Mouse (Mus musculus): ENCODE results near the gene Gm7029. TPM values are rescaled to one million over a fixed set of nuclear protein-coding genes. Genes with fewer than 3 reads are reported as not detected.

Gm7029 gene
- total and polyA plus RNA-seq, 3 experiments, result not detected

DNA sequence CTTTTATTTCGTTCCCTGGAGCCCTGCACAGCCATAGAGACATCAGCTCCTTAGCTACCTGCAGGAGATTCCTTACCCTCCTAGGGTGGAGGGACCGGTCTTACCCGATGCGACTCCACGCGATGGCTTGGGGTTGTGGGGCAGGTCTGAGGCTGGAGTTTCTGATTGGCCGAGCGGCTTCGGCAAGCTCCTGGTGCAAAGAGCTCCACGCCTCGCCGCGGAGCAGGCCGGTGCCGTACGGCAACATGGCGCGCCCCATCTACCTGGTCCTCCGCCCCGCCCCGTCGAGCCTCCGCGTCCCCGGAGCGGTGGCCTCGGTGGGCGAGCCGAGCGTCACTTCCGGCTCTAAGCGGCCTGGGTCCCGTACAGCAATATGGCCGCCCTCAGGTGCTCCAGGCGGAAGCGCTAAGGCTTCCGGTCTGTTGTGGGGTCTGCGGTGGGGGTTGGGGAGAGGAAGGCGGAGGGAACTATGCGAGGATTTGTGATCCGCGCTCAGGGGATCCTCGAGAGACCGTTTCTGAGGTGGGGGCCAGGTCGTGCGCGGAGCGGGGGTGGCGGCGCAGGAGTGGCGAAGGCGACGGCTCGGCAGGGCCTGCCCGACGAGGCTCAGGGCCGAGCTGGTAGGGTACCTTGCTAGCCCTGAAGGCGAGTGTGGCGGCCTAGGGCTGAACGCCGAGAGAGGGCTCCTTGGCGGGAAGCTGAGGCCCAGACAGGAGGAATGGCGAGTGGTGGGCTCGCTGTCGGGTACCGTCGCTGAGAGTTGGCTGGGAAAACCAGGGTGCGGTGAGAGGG, 35.6 kb downstream of the Gm7029 start, which contains the start of gene Daxx (continued):
- no peak for TF ChIP-seq RAD21 (IDR thresholded peaks at IDR 0.05; ENCODE audit: low read depth, low read length)
- TF ChIP-seq BHLHE40 (IDR thresholded peaks at IDR 0.05; ENCODE audit: borderline replicate concordance, low read depth, low read length), result no peak
- TF ChIP-seq MYB (IDR thresholded peaks at IDR 0.05; ENCODE audit: low read depth, low read length), result no peak
- TF ChIP-seq TCF12 (IDR thresholded peaks at IDR 0.05; ENCODE audit: low read depth, low read length), result peak; percentile 41; the same call in 1 of the 2 replicates
- no peak for TF ChIP-seq CTCF (IDR thresholded peaks at IDR 0.05 in 2 of 3, conservative IDR thresholded peaks at IDR 0.05 in 1 of 3; ENCODE audit: control insufficient read depth in 1 of 3, insufficient read depth in 1 of 3, low read depth in 2 of 3, low read length in 3 of 3, poor library complexity in 1 of 3, severe bottlenecking in 1 of 3)
- TF ChIP-seq MAZ (IDR thresholded peaks at IDR 0.05; ENCODE audit: low read depth, low read length), result peak; percentile 85
- peak; percentile 75; the same call in 1 of the 2 replicates for TF ChIP-seq MAX (IDR thresholded peaks at IDR 0.05; ENCODE audit: low read length)
- peak; percentile 64; the same call in 1 of the 2 replicates for TF ChIP-seq POLR2AphosphoS2 (IDR thresholded peaks at IDR 0.05; ENCODE audit: low read length)
- TF ChIP-seq TBP (IDR thresholded peaks at IDR 0.05; ENCODE audit: low read depth, low read length), result no peak; the same call in 1 of the 2 replicates
- peak; percentile 80 for TF ChIP-seq CHD2 (IDR thresholded peaks at IDR 0.05; ENCODE audit: low read length)
- no peak for TF ChIP-seq ZKSCAN1 (IDR thresholded peaks at IDR 0.05; ENCODE audit: low read depth, low read length)
- TF ChIP-seq ZNF384 (IDR thresholded peaks at IDR 0.05; ENCODE audit: low read depth, low read length), result no peak
- TF ChIP-seq ZMIZ1 (IDR thresholded peaks at IDR 0.05; ENCODE audit: low read depth, low read length), result peak; percentile 82; the same call in 1 of the 2 replicates
- peak; percentile 73 for TF ChIP-seq ETS1 (IDR thresholded peaks at IDR 0.05; ENCODE audit: low read depth, low read length)
- TF ChIP-seq NRF1 (IDR thresholded peaks at IDR 0.05; ENCODE audit: insufficient read depth, low read depth, low read length, poor library complexity, severe bottlenecking), result peak; percentile 57
- TF ChIP-seq MYC (IDR thresholded peaks at IDR 0.05; ENCODE audit: low read depth, low read length), result peak; percentile 68; the same call in 1 of the 2 replicates
- no peak for TF ChIP-seq USF1 (IDR thresholded peaks at IDR 0.05; ENCODE audit: low read depth, low read length)

DNA sequence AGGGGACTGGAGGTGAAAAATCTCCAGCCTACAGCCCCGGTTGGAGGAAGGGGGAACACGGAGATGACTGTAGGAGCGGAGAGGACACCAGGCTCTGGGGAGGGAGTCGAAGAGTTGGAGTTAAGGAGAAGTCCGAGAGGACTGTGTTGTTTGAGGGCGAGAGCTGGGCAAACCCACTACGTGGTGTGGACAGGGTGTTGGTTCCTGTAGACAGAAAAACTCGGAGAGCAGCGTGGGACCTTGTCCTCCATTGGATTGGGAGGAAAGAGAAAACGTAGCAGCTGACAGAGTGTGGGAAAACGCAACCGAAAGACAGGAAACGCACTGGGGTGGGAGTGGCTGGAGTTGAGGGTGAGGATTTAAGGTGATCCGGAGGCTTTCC, 36.2 kb downstream of the Gm7029 start:
- H3K4me3 ChIP-seq (ENCODE audit: control insufficient read depth in 1 of 2, insufficient read depth in 1 of 2, low read depth in 2 of 2, low read length in 2 of 2), result peak overlapping the region; percentile 76 to 90
- peaks cover 0 to 13% of the 10 kb centered on the region in 2 experiments for H3K36me3 ChIP-seq (ENCODE audit: control insufficient read depth in 1 of 2, insufficient read depth in 2 of 2, low read length in 2 of 2)
- peaks cover 0 to 14% of the 10 kb centered on the region in 2 experiments; a peak in 2 of 4 replicates for H3K4me1 ChIP-seq (ENCODE audit: control insufficient read depth in 1 of 2, insufficient read depth in 2 of 2, low read length in 2 of 2)
- H3K27me3 ChIP-seq (ENCODE audit: control insufficient read depth in 1 of 2, insufficient read depth in 2 of 2, low read length in 2 of 2), result no peaks in the 10 kb centered on the region
- peak overlapping the region; percentile 75 for H3K27ac ChIP-seq (ENCODE audit: control insufficient read depth, low read depth, low read length)
- peak overlapping the region; percentile 91 for H3K9ac ChIP-seq (ENCODE audit: control insufficient read depth, low read depth, low read length, poor library complexity, severe bottlenecking)
- no peaks in the 10 kb centered on the region for H3K9me3 ChIP-seq (replicated peaks; ENCODE audit: insufficient read depth, low read length)
- DNase-seq (ENCODE audit: low read depth, low spot score), result peak; percentile 75
- peaks cover 32% of the 10 kb centered on the region for H3K79me2 ChIP-seq (ENCODE audit: control insufficient read depth, insufficient read depth, low read length, poor library complexity)
- TF ChIP-seq ETS1 (IDR thresholded peaks at IDR 0.05; ENCODE audit: low read depth, low read length) (peak; percentile 67), POLR2AphosphoS2 (IDR thresholded peaks at IDR 0.05; ENCODE audit: low read length) (no peak), E2F4 (IDR thresholded peaks at IDR 0.05; ENCODE audit: borderline replicate concordance, low read depth, low read length) (no peak), CHD2 (IDR thresholded peaks at IDR 0.05; ENCODE audit: low read length) (no peak), UBTF (IDR thresholded peaks at IDR 0.05; ENCODE audit: borderline replicate concordance, insufficient read depth, low read depth, low read length) (no peak), MAX (IDR thresholded peaks at IDR 0.05; ENCODE audit: low read length) (peak; percentile 55; the same call in 1 of the 2 replicates), POLR2AphosphoS5 (IDR thresholded peaks at IDR 0.05; ENCODE audit: borderline replicate concordance, low read depth, low read length) (no peak), NRF1 (IDR thresholded peaks at IDR 0.05; ENCODE audit: insufficient read depth, low read depth, low read length, poor library complexity, severe bottlenecking) (no peak), MAFK (IDR thresholded peaks at IDR 0.05; ENCODE audit: borderline replicate concordance, low read depth, low read length) (no peak), MXI1 (IDR thresholded peaks at IDR 0.05; ENCODE audit: low read depth, low read length) (no peak), ZNF384 (IDR thresholded peaks at IDR 0.05; ENCODE audit: low read depth, low read length) (no peak), RCOR1 (IDR thresholded peaks at IDR 0.05; ENCODE audit: low read depth, low read length) (no peak), CHD1 (IDR thresholded peaks at IDR 0.05; ENCODE audit: low read depth, low read length) (no peak), TBP (IDR thresholded peaks at IDR 0.05; ENCODE audit: low read depth, low read length) (peak; percentile 43; the same call in 1 of the 2 replicates), ELF1 (IDR thresholded peaks at IDR 0.05; ENCODE audit: low read depth, low read length) (0 out of 2 replicates have a peak, but pooled peaks have one; percentile 14), ZC3H11A (IDR thresholded peaks at IDR 0.05; ENCODE audit: low read depth, low read length) (no peak), ZMIZ1 (IDR thresholded peaks at IDR 0.05; ENCODE audit: low read depth, low read length) (no peak), GATA1 (IDR thresholded peaks at IDR 0.05; ENCODE audit: low read depth, low read length) (no peak), EP300 (IDR thresholded peaks at IDR 0.05; ENCODE audit: low read depth in 1 of 2, low read length in 2 of 2) (no peak), JUND (IDR thresholded peaks at IDR 0.05; ENCODE audit: low read depth, low read length) (no peak), POLR2A (IDR thresholded peaks at IDR 0.05; ENCODE audit: control insufficient read depth in 1 of 2, insufficient read depth in 1 of 2, low read depth in 1 of 2, low read length in 2 of 2, poor library complexity in 1 of 2) (no peak), CTCF (IDR thresholded peaks at IDR 0.05 in 2 of 3, conservative IDR thresholded peaks at IDR 0.05 in 1 of 3; ENCODE audit: control insufficient read depth in 1 of 3, insufficient read depth in 1 of 3, low read depth in 2 of 3, low read length in 3 of 3, poor library complexity in 1 of 3, severe bottlenecking in 1 of 3) (no peak), RAD21 (IDR thresholded peaks at IDR 0.05; ENCODE audit: low read depth, low read length) (no peak), KAT2A (conservative IDR thresholded peaks at IDR 0.05; ENCODE audit: low read depth, low read length) (no peak; the same call in 1 of the 2 replicates)
